Mouse (Mus musculus) kidney, postnatal 10 days (tissue): ENCODE data around the gene Ncs1.
A peak's percentile ranks its signal among the peaks of the same experiment; 100 is the strongest.

Experiments used
- DNase-seq: peaks from one replicate; pipeline ENCODE4 v3.0.0; 2021; ENCODE audit warnings: mixed read lengths

The Ncs1 gene

GRCm38 (mm10) chr2:31245051-31245450 is 572 bp upstream of the Ncs1 start:
- DNase-seq: no peak

GRCm38 (mm10) chr2:31246251-31246971 is 788 bp downstream of the Ncs1 start:
- peak; percentile 63 for DNase-seq

- no peak for DNase-seq
These were observed 3.2 kb downstream of the Ncs1 start for GRCm38 (mm10) chr2:31248856-31249255.

GRCm38 (mm10) chr2:31252167-31252566 is 6.5 kb downstream of the Ncs1 start:
- DNase-seq: peak; percentile 60

GRCm38 (mm10) chr2:31253463-31253862 is 7.8 kb downstream of the Ncs1 start:
- peak; percentile 48 for DNase-seq

- no peak for DNase-seq
These were observed 9.2 kb downstream of the Ncs1 start for GRCm38 (mm10) chr2:31254806-31255205.

- peak; percentile 87 for DNase-seq
These were observed 10.6 kb downstream of the Ncs1 start for GRCm38 (mm10) chr2:31255952-31256938.

GRCm38 (mm10) chr2:31257096-31257495 is 11.5 kb downstream of the Ncs1 start:
- DNase-seq: no peak

- DNase-seq: peak; percentile 92
These were observed 13.2 kb downstream of the Ncs1 start for GRCm38 (mm10) chr2:31258609-31259366.

- DNase-seq: peak; percentile 42
These were observed 13.8 kb downstream of the Ncs1 start for GRCm38 (mm10) chr2:31259367-31259920.

- DNase-seq: no peak
These were observed 14.9 kb downstream of the Ncs1 start for GRCm38 (mm10) chr2:31260549-31260948.

GRCm38 (mm10) chr2:31263039-31263461 is 17.4 kb downstream of the Ncs1 start:
- DNase-seq: peak; percentile 57

GRCm38 (mm10) chr2:31263746-31264378 is 18.2 kb downstream of the Ncs1 start:
- DNase-seq: peak; percentile 84

- DNase-seq: no peak
These were observed 21.8 kb downstream of the Ncs1 start for GRCm38 (mm10) chr2:31267447-31267846.

GRCm38 (mm10) chr2:31268631-31269030 is 23.0 kb downstream of the Ncs1 start:
- peak; percentile 33 for DNase-seq

GRCm38 (mm10) chr2:31269188-31269587 is 23.6 kb downstream of the Ncs1 start:
- no peak for DNase-seq

- no peak for DNase-seq
These were observed 24.2 kb downstream of the Ncs1 start for GRCm38 (mm10) chr2:31269847-31270246.

GRCm38 (mm10) chr2:31270470-31270869 is 24.8 kb downstream of the Ncs1 start:
- DNase-seq: no peak

- no peak for DNase-seq
These were observed 25.4 kb downstream of the Ncs1 start for GRCm38 (mm10) chr2:31271071-31271470.

GRCm38 (mm10) chr2:31274993-31275392 is 29.4 kb downstream of the Ncs1 start:
- DNase-seq: no peak

- DNase-seq: no peak
These were observed 32.2 kb downstream of the Ncs1 start for GRCm38 (mm10) chr2:31277810-31278209.

GRCm38 (mm10) chr2:31278483-31278882 is 32.9 kb downstream of the Ncs1 start:
- DNase-seq: no peak
